Mouse (Mus musculus) hindbrain, embryonic 14.5 days (tissue): ENCODE measurements at regions not wholly inside any gene's neighbourhood (a gene's known extent, or its start where the extent isn't known, plus 50 kb on each side); places are given as distances from the start of the nearest gene placed in this dataset.

Experiments
- ATAC-seq: fragments of 200-750 bp; cut with Nextera tagmentation; 2 replicates; pipeline ENCODE4 v1.8.0; 2017; ENCODE audit warnings: moderate number of reproducible peaks, mild to moderate bottlenecking, moderate TSS enrichment, moderate library complexity; ENCODE audit not compliant: low FRiP score
- DNase-seq: peaks from one replicate; pipeline ENCODE4 v3.0.0-alpha.2; 2015; ENCODE audit warnings: low spot score
- H3K27ac ChIP-seq: fragments of 300-500 bp; sonication (generic); 2 replicates; pipeline ENCODE4 v1.5.1; 2014; ENCODE audit warnings: mild to moderate bottlenecking, moderate library complexity
- H3K27me3 ChIP-seq: fragments of 300-500 bp; sonication (generic); 2 replicates; pipeline ENCODE4 v1.6.1; 2014; ENCODE audit warnings: mild to moderate bottlenecking, low read length, mixed read lengths; ENCODE audit not compliant: control insufficient read depth, insufficient read depth
- H3K36me3 ChIP-seq: fragments of 300-500 bp; sonication (generic); replicated peaks from 2 replicates; pipeline ENCODE4 v1.6.1; 2014; ENCODE audit not compliant: control insufficient read depth, insufficient read depth
- H3K4me1 ChIP-seq: fragments of 300-500 bp; sonication (generic); replicated peaks from 2 replicates; pipeline ENCODE4 v1.6.1; 2014; ENCODE audit warnings: antibody characterized with exemption, low read length, mixed read lengths; ENCODE audit not compliant: control insufficient read depth, insufficient read depth
- H3K4me2 ChIP-seq: fragments of 300-500 bp; sonication (generic); replicated peaks from 2 replicates; pipeline ENCODE4 v1.6.1; 2014; ENCODE audit warnings: mild to moderate bottlenecking, moderate library complexity
- H3K4me3 ChIP-seq: fragments of 300-500 bp; sonication (generic); replicated peaks from 2 replicates; pipeline ENCODE4 v1.5.1; 2014; ENCODE audit warnings: mild to moderate bottlenecking, low read length
- H3K9ac ChIP-seq: fragments of 300-500 bp; sonication (generic); 2 replicates; pipeline ENCODE4 v1.6.1; 2014
- H3K9me3 ChIP-seq: fragments of 300-500 bp; sonication (generic); 2 replicates; pipeline ENCODE4 v1.6.1; 2016; ENCODE audit warnings: low read length; ENCODE audit not compliant: control insufficient read depth
- WGBS: fragments of 180-500 bp; shearing (Covaris S2); extraction: QIAGEN DNeasy Blood & Tissue Kit; methylation state at CpG from one replicate; pipeline ENCODE4 v1.1.7; 2014; 5-methylcytosine and 5-hydroxymethylcytosine counted together

GRCm38 (mm10) chr3:52469397-52469796, 201.3 kb downstream of the Foxo1 start:
- no peak for ATAC-seq
- Histone ChIP-seq H3K27me3 (no peaks in the 10 kb centered on the region), H3K27ac (no peak overlapping the region), H3K4me3 (no peak overlapping the region), H3K4me2 (no peak overlapping the region), H3K36me3 (no peaks in the 10 kb centered on the region), H3K9me3 (peaks cover 14% of the 10 kb centered on the region), H3K4me1 (peaks cover 11% of the 10 kb centered on the region; the same call in 1 of the 2 replicates), H3K9ac (no peak overlapping the region)
- DNase-seq: no peak
- 89% methylated on average over 5 of the region's 5 CpGs for WGBS

- H3K9me3 ChIP-seq: peaks cover 14% of the 10 kb centered on the region
- no peak overlapping the region for H3K27ac ChIP-seq
- no peak overlapping the region for H3K4me2 ChIP-seq
- H3K9ac ChIP-seq: no peak overlapping the region
- DNase-seq: no peak
- no peaks in the 10 kb centered on the region for H3K27me3 ChIP-seq
- H3K4me3 ChIP-seq: no peak overlapping the region
- 92% methylated on average over 8 of the region's 8 CpGs for WGBS
- peaks cover 11% of the 10 kb centered on the region; the same call in 1 of the 2 replicates for H3K4me1 ChIP-seq
- no peak for ATAC-seq
- no peaks in the 10 kb centered on the region for H3K36me3 ChIP-seq
Observed at GRCm38 (mm10) chr3:52468326-52468725, 200.2 kb downstream of the Foxo1 start.

- no peak overlapping the region for H3K9ac ChIP-seq
- no peak overlapping the region for H3K4me2 ChIP-seq
- H3K27ac ChIP-seq: no peak overlapping the region
- peaks cover 14% of the 10 kb centered on the region for H3K9me3 ChIP-seq
- no peak overlapping the region for H3K4me3 ChIP-seq
- H3K36me3 ChIP-seq: no peaks in the 10 kb centered on the region
- no peaks in the 10 kb centered on the region for H3K27me3 ChIP-seq
- WGBS: 84% methylated on average over 3 of the region's 3 CpGs
- peaks cover 11% of the 10 kb centered on the region; the same call in 1 of the 2 replicates for H3K4me1 ChIP-seq
- ATAC-seq (no peak), DNase-seq (no peak)
Observed at GRCm38 (mm10) chr3:52467876-52468275, 199.7 kb downstream of the Foxo1 start.

- H3K9ac ChIP-seq: no peak overlapping the region
- H3K9me3 ChIP-seq: peaks cover 14% of the 10 kb centered on the region
- H3K27me3 ChIP-seq: no peaks in the 10 kb centered on the region
- H3K4me1 ChIP-seq: peaks cover 11% of the 10 kb centered on the region; the same call in 1 of the 2 replicates
- H3K4me3 ChIP-seq: no peak overlapping the region
- peak; percentile 44 for DNase-seq
- no peak overlapping the region for H3K4me2 ChIP-seq
- peak; percentile 55; the same call in 1 of the 2 replicates for ATAC-seq
- 54% methylated on average over 11 of the region's 11 CpGs for whole genome bisulfite sequencing
- 0 out of 2 replicates have a peak overlapping the region, but pooled peaks have one; percentile 32 for H3K27ac ChIP-seq
- no peaks in the 10 kb centered on the region for H3K36me3 ChIP-seq
Observed at GRCm38 (mm10) chr3:52466984-52467565, 198.9 kb downstream of the Foxo1 start.

DNA sequence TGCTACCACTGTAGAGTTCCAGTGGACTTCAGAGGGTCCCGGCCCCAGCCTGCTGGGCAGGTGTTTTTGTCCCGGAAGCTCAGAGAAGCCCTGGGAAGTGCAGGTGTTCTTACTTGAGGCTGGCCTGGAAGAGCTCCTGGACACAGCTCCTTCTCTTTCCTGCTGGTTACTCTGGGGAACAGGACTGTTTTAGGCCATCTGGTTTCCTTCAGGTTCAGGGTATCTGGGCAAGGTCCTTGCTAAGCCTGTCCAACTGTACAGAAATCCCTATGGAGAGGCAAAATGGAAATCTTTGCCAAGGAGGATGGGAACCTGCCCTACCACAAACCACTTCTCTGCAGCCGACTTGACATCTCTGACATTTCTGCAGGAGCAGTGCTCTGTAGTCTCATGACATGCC, 198.4 kb downstream of the Foxo1 start:
- H3K27ac ChIP-seq: 0 out of 2 replicates have a peak overlapping the region, but pooled peaks have one; percentile 21
- WGBS: 71% methylated on average over 3 of the region's 3 CpGs
- ATAC-seq (no peak), DNase-seq (no peak)
- H3K4me3 ChIP-seq: no peak overlapping the region
- H3K9ac ChIP-seq: no peak overlapping the region
- H3K27me3 ChIP-seq: no peaks in the 10 kb centered on the region
- peaks cover 11% of the 10 kb centered on the region for H3K9me3 ChIP-seq
- no peaks in the 10 kb centered on the region for H3K36me3 ChIP-seq
- H3K4me1 ChIP-seq: peaks cover 11% of the 10 kb centered on the region; the same call in 1 of the 2 replicates
- H3K4me2 ChIP-seq: no peak overlapping the region

- ATAC-seq (no peak), DNase-seq (no peak)
- no peak overlapping the region for H3K4me2 ChIP-seq
- no peak overlapping the region for H3K9ac ChIP-seq
- 41% methylated on average over 7 of the region's 7 CpGs for WGBS
- H3K27me3 ChIP-seq: no peaks in the 10 kb centered on the region
- no peak overlapping the region for H3K4me3 ChIP-seq
- H3K36me3 ChIP-seq: no peaks in the 10 kb centered on the region
- H3K4me1 ChIP-seq: peaks cover 11% of the 10 kb centered on the region; the same call in 1 of the 2 replicates
- H3K27ac ChIP-seq: no peak overlapping the region
- no peaks in the 10 kb centered on the region for H3K9me3 ChIP-seq
Observed at GRCm38 (mm10) chr3:52463911-52464310, 195.8 kb downstream of the Foxo1 start.

GRCm38 (mm10) chr3:52454955-52455354, 186.8 kb downstream of the Foxo1 start:
- no peak overlapping the region for H3K27ac ChIP-seq
- H3K9ac ChIP-seq: no peak overlapping the region
- no peaks in the 10 kb centered on the region for H3K4me1 ChIP-seq
- H3K36me3 ChIP-seq: no peaks in the 10 kb centered on the region
- no peaks in the 10 kb centered on the region for H3K27me3 ChIP-seq
- H3K4me2 ChIP-seq: no peak overlapping the region
- no peak for ATAC-seq
- H3K4me3 ChIP-seq: no peak overlapping the region
- WGBS: 88% methylated on average over 5 of the region's 5 CpGs
- no peaks in the 10 kb centered on the region for H3K9me3 ChIP-seq
- no peak for DNase-seq

DNA sequence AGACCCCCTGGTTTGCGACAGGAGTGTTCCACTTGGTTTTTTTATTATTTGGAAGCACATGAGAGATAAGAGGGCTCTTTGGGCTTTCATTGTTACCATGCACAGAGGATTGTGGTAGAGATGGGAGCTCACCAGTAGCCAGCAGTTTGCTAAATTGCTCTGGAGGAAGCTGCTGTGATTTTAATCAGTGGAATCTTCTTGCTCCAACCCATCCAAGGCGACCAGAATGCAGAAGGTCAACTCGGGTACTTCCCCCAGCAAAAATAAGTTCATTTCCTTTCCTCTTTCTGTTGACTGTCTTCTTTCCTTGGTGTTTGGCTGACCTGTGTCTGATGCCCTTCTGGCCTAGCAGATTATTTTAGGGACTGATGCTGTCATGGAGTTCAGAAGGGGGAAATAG, 184.9 kb downstream of the Foxo1 start:
- WGBS: 87% methylated on average over 3 of the region's 3 CpGs
- H3K4me2 ChIP-seq: no peak overlapping the region
- no peak overlapping the region for H3K9ac ChIP-seq
- H3K9me3 ChIP-seq: no peaks in the 10 kb centered on the region
- DNase-seq: no peak
- no peak for ATAC-seq
- H3K27me3 ChIP-seq: no peaks in the 10 kb centered on the region
- H3K27ac ChIP-seq: no peak overlapping the region
- H3K36me3 ChIP-seq: no peaks in the 10 kb centered on the region
- no peaks in the 10 kb centered on the region for H3K4me1 ChIP-seq
- H3K4me3 ChIP-seq: no peak overlapping the region

- no peak for DNase-seq
- no peaks in the 10 kb centered on the region for H3K27me3 ChIP-seq
- no peak for ATAC-seq
- H3K27ac ChIP-seq: no peak overlapping the region
- no peaks in the 10 kb centered on the region for H3K4me1 ChIP-seq
- H3K9me3 ChIP-seq: no peaks in the 10 kb centered on the region
- 68% methylated on average over 5 of the region's 5 CpGs for WGBS
- H3K36me3 ChIP-seq: no peaks in the 10 kb centered on the region
- H3K4me3 ChIP-seq: no peak overlapping the region
- no peak overlapping the region for H3K4me2 ChIP-seq
- H3K9ac ChIP-seq: no peak overlapping the region
Observed at GRCm38 (mm10) chr3:52452345-52452744, 184.2 kb downstream of the Foxo1 start.

GRCm38 (mm10) chr3:52446991-52447390, 178.9 kb downstream of the Foxo1 start:
- no peak for DNase-seq
- H3K27ac ChIP-seq: no peak overlapping the region
- WGBS: 86% methylated on average over 1 of the region's 1 CpGs

More at GRCm38 (mm10) chr3:52446991-52447390, 178.9 kb downstream of the Foxo1 start:
- Histone ChIP-seq H3K9ac (no peak overlapping the region), H3K36me3 (no peaks in the 10 kb centered on the region), H3K4me1 (0 out of 2 replicates have a peak, but pooled peaks cover 5% of the 10 kb centered on the region), H3K9me3 (no peaks in the 10 kb centered on the region), H3K4me3 (no peak overlapping the region), H3K27me3 (no peaks in the 10 kb centered on the region), H3K4me2 (no peak overlapping the region)
- ATAC-seq: no peak
